Mouse (Mus musculus) intestine, postnatal 0 days (tissue): Measurements from ENCODE around the gene Spata31d1a. TPM values are rescaled to one million over a fixed set of nuclear protein-coding genes. Genes with fewer than 3 reads are reported as not detected.

Experiments
- ATAC-seq: fragments of 200-750 bp; cut with Nextera tagmentation; 2 replicates; pipeline ENCODE4 v1.8.0; 2017; ENCODE audit warnings: mild to moderate bottlenecking, moderate TSS enrichment, moderate library complexity
- H3K27ac ChIP-seq: fragments of 300-500 bp; sonication (generic); 2 replicates; pipeline ENCODE4 v1.5.1; 2014; ENCODE audit warnings: mild to moderate bottlenecking, low read depth, low read length, moderate library complexity
- H3K27me3 ChIP-seq: fragments of 300-500 bp; sonication (generic); replicated peaks from 2 replicates; pipeline ENCODE4 v1.6.1; 2014; ENCODE audit warnings: low read length, mixed read lengths; ENCODE audit not compliant: control insufficient read depth, insufficient read depth
- H3K36me3 ChIP-seq: fragments of 300-500 bp; sonication (generic); 2 replicates; pipeline ENCODE4 v1.6.1; 2014; ENCODE audit warnings: mild to moderate bottlenecking, moderate library complexity; ENCODE audit not compliant: control insufficient read depth, insufficient read depth
- H3K4me1 ChIP-seq: fragments of 300-500 bp; sonication (generic); replicated peaks from 2 replicates; pipeline ENCODE4 v1.6.1; 2014; ENCODE audit warnings: antibody characterized with exemption, low read length, mixed read lengths; ENCODE audit not compliant: control insufficient read depth, insufficient read depth
- H3K4me2 ChIP-seq: fragments of 300-500 bp; sonication (generic); replicated peaks from 2 replicates; pipeline ENCODE4 v1.6.1; 2014; ENCODE audit warnings: low read depth, mild to moderate bottlenecking, moderate library complexity
- H3K4me3 ChIP-seq: fragments of 300-500 bp; sonication (generic); 2 replicates; pipeline ENCODE4 v1.5.1; 2014; ENCODE audit warnings: low read depth, low read length
- H3K9ac ChIP-seq: fragments of 300-500 bp; sonication (generic); 2 replicates; pipeline ENCODE4 v1.6.1; 2014; ENCODE audit warnings: mild to moderate bottlenecking, low read depth, low read length
- H3K9me3 ChIP-seq: fragments of 300-500 bp; sonication (generic); 2 replicates; pipeline ENCODE4 v1.6.1; 2016; ENCODE audit warnings: mixed run types; ENCODE audit not compliant: control insufficient read depth
- CTCF ChIP-seq: sonication (generic); IDR thresholded peaks from 2 replicates; pipeline ENCODE4 v1.5.1; 2016; ENCODE audit warnings: low read depth, mild to moderate bottlenecking, control low read depth, antibody characterized with exemption, moderate library complexity
- WGBS: fragments of 180-500 bp; shearing (Covaris S2); extraction: QIAGEN DNeasy Blood & Tissue Kit; methylation state at CpG from one replicate; pipeline ENCODE4 v1.1.7; 2014; 5-methylcytosine and 5-hydroxymethylcytosine counted together
- polyA plus RNA-seq: library from polyadenylated mRNA; unstranded; fragments of >200 nt; fragmentation: Nextera tagmentation; extraction: Ambion mirVana; gene quantifications from 2 replicates; pipeline ENCODE4 v1.2.1, GENCODE M21; 2015

Gene Spata31d1a
- polyA plus RNA-seq, 1 experiment from 2014 or later: not detected

- ATAC-seq: no peak
- Histone ChIP-seq H3K27me3 (no peaks in the 10 kb centered on the region), H3K4me3 (no peak overlapping the region), H3K27ac (no peak overlapping the region; the same call in 1 of the 2 replicates), H3K4me2 (no peak overlapping the region), H3K4me1 (peaks cover 12% of the 10 kb centered on the region; the same call in 1 of the 2 replicates), H3K36me3 (peaks cover 3% of the 10 kb centered on the region; the same call in 1 of the 2 replicates), H3K9ac (no peak overlapping the region), H3K9me3 (no peaks in the 10 kb centered on the region)
- TF ChIP-seq CTCF: no peak
- 87% methylated on average over 15 of the region's 15 CpGs for WGBS
Measured at GRCm38 (mm10) chr13:59655718-59656315, 54.3 kb downstream of the Spata31d1a start.

GRCm38 (mm10) chr13:59654465-59654864 lies 55.7 kb downstream of the Spata31d1a start:
- WGBS: 41% methylated on average over 5 of the region's 5 CpGs
- Histone ChIP-seq H3K4me3 (no peak overlapping the region), H3K27ac (no peak overlapping the region; the same call in 1 of the 2 replicates), H3K9ac (no peak overlapping the region), H3K9me3 (no peaks in the 10 kb centered on the region), H3K4me2 (no peak overlapping the region), H3K4me1 (peaks cover 12% of the 10 kb centered on the region; the same call in 1 of the 2 replicates), H3K27me3 (no peaks in the 10 kb centered on the region), H3K36me3 (peaks cover 7% of the 10 kb centered on the region; the same call in 1 of the 2 replicates)
- ATAC-seq: peak; percentile 80
- no peak for TF ChIP-seq CTCF

- Histone ChIP-seq H3K36me3 (peaks cover 13% of the 10 kb centered on the region), H3K4me2 (no peak overlapping the region), H3K9me3 (no peaks in the 10 kb centered on the region), H3K27me3 (no peaks in the 10 kb centered on the region), H3K4me1 (peaks cover 12% of the 10 kb centered on the region; the same call in 1 of the 2 replicates), H3K27ac (no peak overlapping the region), H3K9ac (no peak overlapping the region), H3K4me3 (no peak overlapping the region)
- WGBS: 91% methylated on average over 3 of the region's 3 CpGs
- TF ChIP-seq CTCF: no peak
- no peak for ATAC-seq
Measured at GRCm38 (mm10) chr13:59653136-59653535, 57.0 kb downstream of the Spata31d1a start.

- WGBS: 64% methylated on average over 5 of the region's 5 CpGs
- Histone ChIP-seq H3K4me2 (no peak overlapping the region), H3K4me1 (peaks cover 12% of the 10 kb centered on the region; the same call in 1 of the 2 replicates), H3K9ac (no peak overlapping the region), H3K27me3 (no peaks in the 10 kb centered on the region), H3K4me3 (no peak overlapping the region), H3K36me3 (peaks cover 13% of the 10 kb centered on the region), H3K9me3 (no peaks in the 10 kb centered on the region), H3K27ac (no peak overlapping the region)
- ATAC-seq: no peak
- no peak for TF ChIP-seq CTCF
Measured at GRCm38 (mm10) chr13:59652651-59653050, 57.5 kb downstream of the Spata31d1a start.

Other genes starting within 250 kb of the Spata31d1a start
- gene Agtpbp1, start 125.1 kb downstream of the Spata31d1a start, polyA plus RNA-seq: 7.3 TPM in 2 replicates
- 39.8 and 44.7 TPM in 2 replicates for gene Naa35, start 125.1 kb downstream of the Spata31d1a start, polyA plus RNA-seq
- gene Golm1, start 34.5 kb downstream of the Spata31d1a start, polyA plus RNA-seq: 29.6 and 34.3 TPM in 2 replicates
- gene 4921517D22Rik, start 16.2 kb downstream of the Spata31d1a start, polyA plus RNA-seq: not detected in 2 replicates
- not detected in 2 replicates for gene Spata31d1b, start 2.0 kb upstream of the Spata31d1a start, polyA plus RNA-seq
- gene Spata31d1d, start 21.4 kb upstream of the Spata31d1a start, polyA plus RNA-seq: not detected in 2 replicates
- not detected in 2 replicates for gene 1700014D04Rik, start 36.4 kb upstream of the Spata31d1a start, polyA plus RNA-seq
- 81.4 and 84.5 TPM in 2 replicates for gene Isca1, start 59.5 kb upstream of the Spata31d1a start, polyA plus RNA-seq
- not detected in 2 replicates for gene Gm49354, start 71.9 kb upstream of the Spata31d1a start, polyA plus RNA-seq
- 50.1 and 55.4 TPM in 2 replicates for gene Tut7, start 112.8 kb upstream of the Spata31d1a start, polyA plus RNA-seq